Mouse (Mus musculus) kidney, postnatal 36 days (tissue): Measurements from ENCODE around the gene Ykt6.

ENCODE experiments used
- DNase-seq, 2 experiments: peaks; one replicate each; pipeline ENCODE4 v3.0.0; 2021 to 2022; ENCODE audit warnings: mixed read lengths in 2 of 2

Ykt6 gene

GRCm38 (mm10) chr11:5949586-5950352 is 5.7 kb upstream of the Ykt6 start, which contains the start of gene Gck:
Gck (minus strand) TSS chr11:5950081.
- no peak for DNase-seq

- peak; percentile 71 to 72 for DNase-seq
These were observed 3.0 kb upstream of the Ykt6 start for GRCm38 (mm10) chr11:5952501-5952900.

GRCm38 (mm10) chr11:5953130-5953765 is 2.2 kb upstream of the Ykt6 start:
- DNase-seq: peak; percentile 18 to 62

- DNase-seq: no peak
These were observed 1.1 kb upstream of the Ykt6 start for GRCm38 (mm10) chr11:5954435-5954834.

- DNase-seq: peak; percentile 49 to 69
These were observed 458 bp upstream of the Ykt6 start for GRCm38 (mm10) chr11:5954965-5955504.

- DNase-seq: no peak
These were observed 4.6 kb downstream of the Ykt6 start for GRCm38 (mm10) chr11:5960051-5960450.

GRCm38 (mm10) chr11:5965865-5966264 is 10.4 kb downstream of the Ykt6 start:
- DNase-seq: no peak

GRCm38 (mm10) chr11:5966751-5967150 is 11.3 kb downstream of the Ykt6 start:
- DNase-seq: no peak

GRCm38 (mm10) chr11:5968223-5968622 is 12.7 kb downstream of the Ykt6 start:
- no peak for DNase-seq

- no peak for DNase-seq
These were observed 15.7 kb downstream of the Ykt6 start for GRCm38 (mm10) chr11:5971202-5971601.

GRCm38 (mm10) chr11:5973151-5973550 is 17.7 kb downstream of the Ykt6 start:
- DNase-seq: no peak

GRCm38 (mm10) chr11:5974053-5974452 is 18.6 kb downstream of the Ykt6 start:
- no peak for DNase-seq

GRCm38 (mm10) chr11:5975068-5975467 is 19.6 kb downstream of the Ykt6 start:
- no peak for DNase-seq

GRCm38 (mm10) chr11:5976106-5976505 is 20.6 kb downstream of the Ykt6 start:
- DNase-seq: peak; percentile 9 to 36

- no peak for DNase-seq
These were observed 23.6 kb downstream of the Ykt6 start for GRCm38 (mm10) chr11:5979088-5979487.

GRCm38 (mm10) chr11:5980108-5980507 is 24.6 kb downstream of the Ykt6 start:
- no peak for DNase-seq

- DNase-seq: no peak
These were observed 25.1 kb downstream of the Ykt6 start for GRCm38 (mm10) chr11:5980561-5980960.

- DNase-seq: no peak
These were observed 25.8 kb downstream of the Ykt6 start for GRCm38 (mm10) chr11:5981323-5981722.

- no peak for DNase-seq
These were observed 28.1 kb downstream of the Ykt6 start for GRCm38 (mm10) chr11:5983629-5984028.

- DNase-seq: no peak
These were observed 32.6 kb downstream of the Ykt6 start for GRCm38 (mm10) chr11:5988126-5988525.

- no peak for DNase-seq
These were observed 34.6 kb downstream of the Ykt6 start for GRCm38 (mm10) chr11:5989954-5990593.

- peak; percentile 46 to 76 for DNase-seq
These were observed 35.4 kb downstream of the Ykt6 start for GRCm38 (mm10) chr11:5990910-5991309.

GRCm38 (mm10) chr11:5994212-5994611 is 38.7 kb downstream of the Ykt6 start:
- DNase-seq: no peak

GRCm38 (mm10) chr11:5994880-5995279 is 39.4 kb downstream of the Ykt6 start:
- no peak for DNase-seq
